Mouse (Mus musculus): ENCODE data around the gene Dupd1. TPM values are rescaled to one million over a fixed set of nuclear protein-coding genes. Genes with fewer than 3 reads are reported as not detected.

Gene Dupd1
- total RNA-seq, 1 experiment from 2014 or later = not detected

DNA sequence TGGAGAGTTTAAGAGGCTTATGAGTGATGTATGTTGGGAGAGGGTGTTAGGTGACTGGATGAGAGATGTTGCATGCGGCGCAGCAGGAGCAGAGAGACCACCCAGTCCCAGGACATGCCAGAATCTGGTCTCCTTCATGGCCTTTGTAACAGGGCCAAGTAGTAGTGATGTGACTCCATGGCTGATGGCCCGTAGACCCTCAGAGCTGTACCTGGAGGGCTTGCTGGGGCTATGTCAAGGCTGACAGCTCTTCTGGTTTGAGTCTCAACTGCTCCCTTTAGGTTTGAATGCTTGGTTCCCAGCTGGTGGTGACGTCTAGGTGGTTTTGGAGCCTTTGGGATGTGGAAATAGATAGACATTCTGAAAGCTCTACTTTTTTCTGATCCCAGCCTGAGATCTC, 15.6 kb upstream of the Dupd1 start:
- no peak for ATAC-seq (ENCODE audit: extremely low read depth, insufficient number of reproducible peaks, low FRiP score, poor library complexity, severe bottlenecking)

DNA sequence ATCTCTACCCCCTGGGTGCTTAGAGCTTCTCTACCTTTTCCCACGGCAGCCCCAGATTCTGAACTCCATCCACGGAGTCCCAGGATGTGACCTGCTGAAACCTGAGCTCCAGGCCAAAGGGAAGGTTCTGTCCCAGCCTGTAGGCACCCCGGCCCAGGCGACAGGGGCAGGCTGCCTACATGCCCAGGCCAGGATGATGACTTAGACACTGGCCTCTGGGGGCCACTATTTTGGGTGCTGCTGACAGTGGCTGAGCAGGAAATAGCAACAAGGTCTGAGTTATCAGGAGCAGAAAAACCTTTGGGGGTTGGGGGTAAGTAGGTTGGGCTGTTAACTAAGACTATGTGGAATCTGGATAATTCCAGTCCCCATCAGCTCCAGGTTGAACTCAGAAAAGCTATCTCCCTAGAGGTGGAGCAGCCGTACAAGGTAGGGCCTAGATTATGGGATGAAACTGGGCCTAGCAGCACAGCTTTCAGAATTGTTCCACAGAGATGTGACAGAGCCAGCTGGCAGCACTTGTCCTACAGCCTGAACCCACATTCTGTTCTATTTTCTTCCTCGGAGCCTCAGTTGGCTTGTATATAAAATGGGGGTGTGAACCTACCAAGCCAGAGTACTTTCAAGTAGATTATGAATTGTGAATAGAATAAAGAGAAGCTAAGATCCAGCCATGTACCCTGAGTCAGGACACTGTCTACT, 14.8 kb upstream of the Dupd1 start:
- no peak for ATAC-seq (ENCODE audit: extremely low read depth, insufficient number of reproducible peaks, low FRiP score, poor library complexity, severe bottlenecking)

DNA sequence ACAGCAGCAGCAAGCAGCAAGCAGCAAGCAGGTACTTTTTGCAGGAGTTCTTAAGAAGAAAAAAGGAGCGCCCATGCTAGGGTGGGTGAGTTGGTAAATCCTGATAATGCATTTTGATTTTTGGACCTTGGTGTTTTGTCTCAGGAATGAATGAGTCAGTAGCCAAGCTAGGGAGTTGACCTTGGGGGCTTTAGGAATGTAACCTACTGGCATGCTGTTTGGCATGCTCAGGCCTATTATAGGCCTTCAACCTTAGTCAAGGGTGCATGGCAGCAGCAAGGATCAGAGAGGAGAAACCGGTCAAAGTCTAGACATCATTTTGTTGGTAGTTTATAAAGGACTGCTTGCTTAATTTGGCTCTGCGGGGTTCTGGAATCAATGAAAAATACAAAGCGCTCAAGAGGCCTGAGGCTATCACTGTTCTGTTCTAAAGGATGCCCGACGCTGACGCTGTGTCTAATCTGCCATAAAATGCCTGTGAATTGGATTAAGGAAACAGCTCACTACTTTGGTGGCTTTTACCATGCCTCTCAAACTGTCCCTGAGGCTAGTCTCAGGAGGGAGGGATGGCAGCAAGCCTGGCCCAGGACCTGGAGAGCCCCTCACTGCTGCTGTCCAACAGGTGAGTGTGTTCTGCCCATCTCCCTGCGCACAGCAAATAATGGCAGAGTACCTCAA, 7.8 kb upstream of the Dupd1 start:
- ATAC-seq (ENCODE audit: extremely low read depth, insufficient number of reproducible peaks, low FRiP score, poor library complexity, severe bottlenecking) = no peak

DNA sequence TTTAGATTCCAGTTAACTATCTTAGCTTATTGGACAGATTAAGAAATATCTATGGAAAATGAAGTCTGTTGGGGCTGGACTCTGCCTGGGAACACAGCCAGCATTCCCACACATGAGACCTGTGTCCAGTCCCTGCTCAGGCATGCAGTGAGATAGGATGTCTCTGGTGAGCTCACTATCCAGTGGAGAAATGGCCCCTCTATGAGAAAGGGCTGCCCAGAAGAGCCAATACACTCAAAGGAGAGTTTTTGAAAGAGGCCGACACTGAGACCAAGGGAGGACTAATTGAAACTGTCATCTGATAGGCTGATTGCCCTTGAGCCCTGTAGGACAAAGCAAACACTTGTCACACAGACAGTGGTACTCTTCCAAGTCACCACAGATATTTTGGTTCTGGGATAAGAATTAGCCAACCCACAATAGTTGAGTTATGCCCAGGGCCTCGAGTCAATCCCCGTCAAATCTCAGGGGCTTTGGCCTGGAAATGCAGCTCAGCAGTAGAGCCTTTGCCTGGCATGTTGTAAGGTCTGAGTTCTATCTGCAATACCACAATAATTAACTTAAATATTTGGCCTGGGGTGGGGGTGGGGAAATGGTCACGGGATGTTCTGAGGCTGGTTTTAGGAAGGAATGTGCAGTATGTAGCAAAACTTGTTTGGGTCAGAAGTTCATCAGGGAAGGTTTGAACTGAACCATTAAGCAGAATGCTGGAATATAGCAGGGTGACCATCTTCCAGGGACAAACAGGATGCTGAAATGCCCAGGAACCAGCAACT, 6.2 kb upstream of the Dupd1 start:
- no peak for ATAC-seq (ENCODE audit: extremely low read depth, insufficient number of reproducible peaks, low FRiP score, poor library complexity, severe bottlenecking)

DNA sequence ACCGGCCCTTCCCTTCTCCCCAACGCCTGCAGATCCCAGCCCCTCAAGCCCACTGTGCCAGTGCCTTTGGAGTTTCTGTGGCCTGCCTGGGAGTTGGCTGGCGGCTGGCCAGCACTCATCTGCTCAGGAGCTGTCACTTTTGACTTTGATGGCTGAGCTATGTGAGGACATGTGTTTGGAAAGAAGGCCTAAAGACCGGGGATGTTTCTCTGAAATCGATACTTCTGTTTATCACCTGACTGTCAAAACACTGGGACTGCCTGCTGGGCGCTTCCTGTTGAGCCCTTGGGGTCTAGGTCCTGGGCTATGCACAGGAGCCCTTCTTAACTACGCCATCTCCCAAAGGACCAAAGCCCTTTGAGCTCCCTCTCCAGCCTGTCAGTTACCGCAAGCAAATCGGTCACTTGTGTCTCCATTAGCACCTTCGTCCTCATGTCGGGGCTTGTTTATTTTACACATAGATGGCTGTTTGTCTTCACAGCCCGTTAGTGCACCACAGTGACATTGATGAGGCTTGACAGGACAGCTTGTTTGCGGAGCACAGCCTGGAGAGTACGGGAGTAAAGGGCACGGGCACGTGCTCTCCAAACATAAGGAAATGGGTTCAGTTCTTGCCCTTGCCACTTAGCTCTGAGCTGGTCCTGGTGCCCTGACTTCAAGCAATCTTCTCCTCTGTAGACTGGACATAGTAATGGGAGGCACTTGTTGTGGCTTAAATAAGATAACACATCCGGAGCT, 5.4 kb upstream of the Dupd1 start:
- no peak for ATAC-seq (ENCODE audit: extremely low read depth, insufficient number of reproducible peaks, low FRiP score, poor library complexity, severe bottlenecking)

DNA sequence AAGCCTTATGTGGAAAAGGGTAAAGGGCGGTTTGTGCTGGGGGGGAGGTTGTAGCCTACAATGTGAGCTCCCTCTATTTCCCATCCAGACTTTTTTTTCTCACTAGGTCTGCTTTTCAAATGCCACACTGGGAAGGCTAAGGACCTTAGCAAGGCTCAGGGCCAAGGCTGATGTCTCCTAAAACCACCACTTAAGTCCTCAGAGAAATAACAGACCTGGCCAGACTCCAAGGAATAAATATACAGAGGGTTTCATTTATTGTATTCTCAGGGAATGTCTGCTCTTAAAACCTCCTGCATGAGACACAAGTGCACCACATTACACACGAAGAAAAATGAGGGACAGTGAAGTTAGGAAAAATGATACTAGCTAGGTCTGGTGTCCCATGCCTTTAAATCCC, 3.1 kb downstream of the Dupd1 start:
- no peak for ATAC-seq (ENCODE audit: extremely low read depth, insufficient number of reproducible peaks, low FRiP score, poor library complexity, severe bottlenecking)

DNA sequence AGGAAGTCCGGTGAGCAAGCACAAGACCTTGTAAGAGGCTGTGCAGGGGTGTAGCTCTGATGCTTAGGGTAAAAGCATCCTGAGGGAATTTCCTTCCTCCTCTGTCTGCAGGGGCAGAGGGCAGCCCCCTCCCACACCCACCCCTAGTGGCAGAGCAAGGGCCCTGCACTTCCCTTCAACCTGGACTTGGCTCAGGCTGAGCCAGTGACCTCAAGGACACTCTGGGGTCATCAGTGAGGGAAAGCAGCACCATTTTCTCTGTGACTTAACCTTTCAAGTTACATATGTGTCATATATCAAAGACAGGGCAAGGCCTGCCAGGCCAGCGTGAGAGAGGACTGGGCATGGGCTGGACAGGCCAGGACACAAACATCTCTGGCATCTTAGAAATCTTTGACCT, 4.8 kb downstream of the Dupd1 start:
- ATAC-seq (ENCODE audit: extremely low read depth, insufficient number of reproducible peaks, low FRiP score, poor library complexity, severe bottlenecking) = no peak

DNA sequence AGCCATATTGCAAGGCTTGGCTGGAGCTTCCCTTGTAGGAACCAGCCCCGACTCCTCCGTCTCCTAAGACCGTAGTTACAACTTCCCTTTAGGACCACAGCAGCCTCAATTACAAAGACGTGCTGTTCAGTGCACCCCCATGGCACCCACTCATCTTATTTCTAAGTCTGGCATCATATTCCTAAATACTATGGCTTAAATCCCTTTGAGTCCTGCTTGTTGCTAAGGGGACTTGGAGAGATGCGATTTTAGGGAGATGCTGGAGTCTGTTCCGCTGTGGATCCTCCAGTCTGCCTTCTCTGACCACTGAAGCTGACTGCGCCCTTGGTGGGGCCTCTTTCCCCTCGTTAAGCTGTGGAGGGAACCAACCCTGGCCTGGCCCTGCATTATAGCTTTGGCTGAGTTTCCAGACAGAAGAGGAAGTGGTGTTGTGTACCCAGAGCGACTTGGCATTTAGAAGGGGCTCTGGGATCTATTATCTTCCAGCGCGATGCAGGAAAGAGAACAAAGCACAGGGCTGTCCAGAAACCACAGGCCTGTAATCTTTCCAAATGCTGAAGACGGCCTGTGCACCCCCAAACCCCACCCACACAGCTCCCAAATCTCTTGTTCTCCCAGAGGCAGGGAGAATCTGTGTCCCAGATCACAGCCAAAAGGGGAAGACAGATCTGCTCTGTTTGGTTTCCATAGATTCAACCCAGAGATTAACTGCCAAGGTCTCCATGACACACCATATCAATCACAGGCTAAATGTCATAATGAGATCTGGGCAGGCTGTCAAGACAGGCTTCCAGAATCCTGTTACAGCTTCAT, 7.4 kb downstream of the Dupd1 start:
- no peak for ATAC-seq (ENCODE audit: extremely low read depth, insufficient number of reproducible peaks, low FRiP score, poor library complexity, severe bottlenecking)

DNA sequence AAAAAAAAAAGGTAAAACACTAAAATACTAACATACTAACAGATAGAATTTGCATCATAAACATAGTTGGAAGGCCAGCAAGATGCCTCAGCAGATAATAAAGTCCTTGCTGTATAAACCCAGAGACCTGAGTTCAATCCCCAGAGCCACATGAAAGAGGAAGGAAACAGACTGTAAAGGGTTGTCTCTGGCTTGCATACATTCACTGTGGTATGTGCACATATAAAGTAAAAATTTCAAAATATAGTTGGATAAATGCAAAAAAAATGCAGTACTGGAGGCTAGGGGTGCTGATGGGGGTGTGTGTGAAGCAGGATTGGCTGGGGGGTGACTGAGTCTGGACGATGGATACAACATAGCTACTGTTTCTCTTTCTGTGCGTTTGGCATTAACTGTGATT, 8.9 kb downstream of the Dupd1 start:
- no peak for ATAC-seq (ENCODE audit: extremely low read depth, insufficient number of reproducible peaks, low FRiP score, poor library complexity, severe bottlenecking)

DNA sequence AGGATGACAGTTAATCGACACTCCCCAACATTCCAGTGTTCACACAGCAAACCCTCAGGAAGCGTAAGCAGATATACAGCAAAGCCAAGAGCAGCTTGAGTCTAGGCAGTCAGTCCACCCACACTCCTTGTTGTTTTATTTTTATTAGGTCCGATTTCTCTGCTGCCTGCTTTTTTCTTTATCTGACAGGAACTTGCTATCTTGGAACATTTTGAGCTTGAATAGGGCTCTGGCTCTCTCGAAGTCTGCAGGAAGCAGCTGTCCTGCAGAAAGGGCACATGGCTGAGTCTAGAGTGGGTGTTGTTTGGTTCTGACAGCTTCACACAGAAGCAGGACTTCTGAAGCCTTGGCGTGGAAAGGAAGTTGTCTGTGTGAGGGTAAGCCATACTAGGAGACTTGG, 11.1 kb downstream of the Dupd1 start:
- ATAC-seq (ENCODE audit: extremely low read depth, insufficient number of reproducible peaks, low FRiP score, poor library complexity, severe bottlenecking) = no peak

DNA sequence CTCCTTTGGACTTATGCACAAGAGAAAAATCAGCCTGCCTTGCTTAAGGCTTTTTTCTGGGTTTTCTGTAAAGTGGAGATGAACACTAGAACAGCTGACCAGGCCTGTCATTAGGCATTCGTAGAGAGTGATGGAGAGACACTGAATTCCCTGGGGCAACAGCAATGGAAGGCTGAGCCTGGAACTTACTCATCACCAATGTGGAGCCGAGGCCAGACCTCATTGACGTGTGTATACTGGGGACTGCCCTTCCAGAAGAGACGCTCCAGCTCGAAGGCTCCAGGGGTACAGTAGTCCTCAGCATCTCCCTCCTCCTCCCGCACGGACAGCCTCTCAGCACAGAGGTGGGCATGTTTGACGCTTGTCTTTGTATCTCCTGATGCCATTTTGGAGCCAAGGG, 11.7 kb downstream of the Dupd1 start:
- no peak for ATAC-seq (ENCODE audit: extremely low read depth, insufficient number of reproducible peaks, low FRiP score, poor library complexity, severe bottlenecking)

DNA sequence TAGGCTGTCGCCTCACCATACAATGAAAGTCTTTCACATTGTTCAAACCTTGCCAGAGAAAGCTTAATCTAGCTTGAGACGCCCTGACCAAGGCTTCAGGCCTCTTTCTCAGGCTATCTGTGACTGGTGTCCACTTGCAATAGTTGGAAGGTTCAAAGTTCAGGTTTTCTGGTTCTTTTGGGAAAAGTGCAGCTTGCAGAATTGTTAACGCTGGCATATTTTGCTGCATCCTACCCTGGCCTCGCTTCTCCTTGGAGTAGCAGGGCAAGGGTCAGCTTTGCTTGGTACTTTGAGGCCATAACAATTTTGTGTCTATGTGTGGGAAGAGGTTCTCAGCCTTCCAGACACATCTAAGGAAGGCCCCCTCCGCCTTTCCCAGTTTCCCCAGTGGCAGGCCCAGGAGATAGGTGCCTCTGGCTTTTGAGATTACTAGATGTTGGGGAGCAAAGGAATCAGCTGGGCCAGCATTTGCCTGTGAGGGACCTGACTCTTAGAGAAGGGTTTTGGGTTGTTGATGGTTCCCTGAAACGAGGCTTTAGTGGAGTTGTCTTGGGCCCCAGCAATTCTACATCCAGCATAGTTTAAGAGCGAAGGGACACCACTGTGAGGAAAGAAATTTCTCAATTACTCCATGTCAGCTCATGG, 18.1 kb downstream of the Dupd1 start:
- ATAC-seq (ENCODE audit: extremely low read depth, insufficient number of reproducible peaks, low FRiP score, poor library complexity, severe bottlenecking) = no peak

DNA sequence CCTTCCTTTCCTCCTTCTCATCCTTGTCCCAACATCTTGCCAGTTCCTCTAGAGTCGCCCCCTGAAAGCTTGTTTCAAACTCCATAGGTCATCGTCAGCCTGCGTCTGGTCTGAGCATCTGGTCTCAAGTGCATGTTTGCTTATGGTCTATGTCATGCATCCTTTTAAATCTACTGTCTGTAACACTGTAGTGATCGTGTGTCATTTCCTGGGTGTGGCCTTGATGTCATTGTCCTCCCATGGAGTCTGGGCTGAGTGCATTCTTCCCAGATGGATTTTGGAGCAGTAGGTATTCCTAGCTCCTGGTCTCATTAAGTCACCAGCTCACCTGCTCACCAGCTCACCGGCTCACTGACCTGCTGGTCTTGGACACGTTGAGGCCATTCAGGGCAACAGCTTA, 19.4 kb downstream of the Dupd1 start:
- no peak for ATAC-seq (ENCODE audit: extremely low read depth, insufficient number of reproducible peaks, low FRiP score, poor library complexity, severe bottlenecking)

DNA sequence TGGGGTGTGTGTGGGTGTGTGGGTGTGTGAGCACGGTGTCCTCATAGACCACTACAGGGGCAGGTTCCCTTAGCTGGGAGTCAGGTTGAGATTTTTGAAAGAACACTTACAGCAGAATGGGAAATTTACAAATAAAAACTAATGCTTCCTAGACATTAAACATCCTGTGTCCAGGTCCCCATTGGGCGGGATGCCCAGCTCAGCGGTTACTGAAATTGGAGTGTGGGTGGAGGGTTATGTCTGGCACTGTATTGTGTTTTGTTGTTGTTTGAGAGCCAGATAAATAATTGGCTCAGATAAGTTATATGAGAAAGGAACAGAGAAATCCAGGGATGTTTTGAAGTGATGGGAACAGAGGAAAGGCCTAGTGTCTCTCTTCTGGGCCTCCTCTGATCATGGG, 23.3 kb downstream of the Dupd1 start:
- ATAC-seq (ENCODE audit: extremely low read depth, insufficient number of reproducible peaks, low FRiP score, poor library complexity, severe bottlenecking) = no peak

DNA sequence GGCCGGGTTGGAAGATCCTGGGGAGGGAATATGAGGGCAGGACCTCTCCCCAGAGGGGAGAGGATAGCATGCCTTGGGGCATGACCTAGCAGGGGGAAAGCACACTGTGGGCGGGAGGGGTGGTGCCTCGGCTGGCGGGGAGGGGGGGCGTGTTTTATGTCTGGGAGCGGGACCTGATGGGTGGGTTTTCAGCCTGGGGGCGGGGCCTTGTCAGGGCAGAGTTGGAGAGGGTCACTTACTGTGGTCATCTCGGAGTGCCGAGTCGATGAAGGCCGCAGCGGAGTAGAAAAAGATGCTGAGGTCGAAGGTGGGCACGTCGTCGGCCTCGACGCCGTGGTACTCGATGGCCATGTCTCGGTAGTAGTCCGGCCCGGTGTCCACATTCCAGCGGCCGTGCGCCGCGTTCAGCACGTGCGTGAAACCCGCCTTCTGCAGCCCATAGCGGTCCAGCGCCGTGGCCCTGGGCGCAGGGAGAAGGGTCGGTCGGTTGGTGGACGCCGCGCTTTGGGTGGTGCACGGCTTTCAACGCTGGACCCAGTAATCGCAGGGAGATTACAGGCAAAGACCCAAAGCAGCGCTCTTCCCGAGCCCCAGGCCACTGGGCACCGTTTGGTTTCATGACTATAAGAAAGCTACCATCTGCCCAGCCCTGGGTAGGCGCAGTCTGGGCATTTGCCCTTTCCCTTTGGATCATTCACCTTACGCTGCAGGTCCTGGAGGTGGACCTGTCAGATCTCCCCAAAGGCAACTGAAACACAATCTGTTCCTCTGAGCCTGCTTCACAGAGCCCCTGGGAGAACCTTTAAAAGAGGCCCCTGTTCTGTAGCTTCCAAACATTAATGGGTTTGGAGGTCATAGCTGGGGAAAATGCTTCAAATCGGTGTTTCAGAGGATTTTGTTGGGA, 27.7 kb downstream of the Dupd1 start:
- no peak for ATAC-seq (ENCODE audit: extremely low read depth, insufficient number of reproducible peaks, low FRiP score, poor library complexity, severe bottlenecking)

DNA sequence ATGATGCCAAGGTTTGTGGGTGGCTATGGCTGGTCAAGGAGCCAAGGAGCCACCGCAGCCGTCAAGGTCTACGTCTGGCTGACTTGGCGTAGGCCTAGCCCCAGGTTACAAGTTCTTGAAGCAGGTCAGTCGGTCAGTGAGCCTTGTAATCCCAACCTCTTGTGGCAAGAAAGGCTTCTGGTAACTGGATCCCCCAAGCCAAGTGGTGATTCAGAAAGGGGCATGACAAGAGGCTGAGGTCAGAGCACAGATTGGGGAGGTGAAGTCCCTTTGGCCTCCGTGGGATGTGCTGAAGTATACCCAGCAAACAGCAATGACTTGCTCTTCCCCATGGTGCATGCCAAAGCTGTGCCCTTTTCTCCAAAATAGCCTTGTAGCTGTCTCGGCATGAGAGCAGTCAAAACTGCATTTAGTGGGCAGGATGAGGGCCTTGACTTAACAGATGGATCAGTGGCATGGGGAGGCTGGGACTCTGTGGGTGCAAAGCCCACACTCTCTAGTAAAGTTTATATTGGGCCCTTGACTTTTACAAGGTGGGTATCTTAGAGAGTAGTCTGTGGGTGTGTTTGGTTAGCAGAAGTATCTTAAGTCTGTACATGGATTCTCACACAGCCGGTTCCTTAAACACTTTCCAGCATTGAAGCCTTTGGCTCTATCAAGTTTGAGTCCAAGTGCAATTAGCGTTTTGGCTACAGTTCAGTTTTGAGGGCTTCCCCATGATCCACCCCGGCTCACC, 28.8 kb downstream of the Dupd1 start:
- ATAC-seq (ENCODE audit: extremely low read depth, insufficient number of reproducible peaks, low FRiP score, poor library complexity, severe bottlenecking) = no peak

DNA sequence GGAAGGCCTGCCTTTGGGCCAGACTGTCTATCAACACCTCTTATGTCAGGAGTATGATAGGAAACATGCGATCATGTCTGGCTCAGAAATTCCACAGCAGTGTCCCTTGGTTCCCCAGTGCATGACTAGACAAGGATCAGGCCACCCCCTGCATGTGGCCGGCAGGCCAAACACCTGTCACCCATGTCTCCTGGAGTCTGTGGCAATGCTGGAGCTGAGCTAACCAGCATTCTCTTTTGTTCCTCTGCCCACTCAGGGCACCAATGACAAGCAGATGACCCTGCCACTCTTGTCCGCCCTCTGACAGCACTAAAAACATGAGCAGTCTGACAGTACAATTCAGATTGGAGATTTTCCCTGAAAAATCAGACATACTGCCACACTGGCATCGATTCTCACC, 30.5 kb downstream of the Dupd1 start:
- ATAC-seq (ENCODE audit: extremely low read depth, insufficient number of reproducible peaks, low FRiP score, poor library complexity, severe bottlenecking) = no peak

All from neutrophil, adult 5-6 weeks (primary cell).